Mouse (Mus musculus) erythroblast, embryonic 14.5 days (primary cell): Measurements from ENCODE around the gene Dennd1a.

Experiments used
- GATA1 ChIP-seq: IDR thresholded peaks from 2 replicates; pipeline ENCODE4 v1.6.1; 2012; ENCODE audit warnings: low read length, inconsistent platforms, mixed read lengths
- TAL1 ChIP-seq: IDR thresholded peaks from 3 replicates; pipeline ENCODE4 v1.6.1; 2012; ENCODE audit warnings: low read length, inconsistent platforms, mixed read lengths

GRCm38 (mm10) chr2:38132233-38132822 lies 154.9 kb downstream of the Dennd1a start:
- TF ChIP-seq TAL1 (no peak), GATA1 (no peak)
